Mouse (Mus musculus): Measurements from ENCODE around the gene Trp53rka.
"Not testable (repeated sequence)": the region's sequence is repeated elsewhere in the genome, so short reads cannot be mapped to it uniquely, and the experiment has no call there.

The Trp53rka gene

DNA sequence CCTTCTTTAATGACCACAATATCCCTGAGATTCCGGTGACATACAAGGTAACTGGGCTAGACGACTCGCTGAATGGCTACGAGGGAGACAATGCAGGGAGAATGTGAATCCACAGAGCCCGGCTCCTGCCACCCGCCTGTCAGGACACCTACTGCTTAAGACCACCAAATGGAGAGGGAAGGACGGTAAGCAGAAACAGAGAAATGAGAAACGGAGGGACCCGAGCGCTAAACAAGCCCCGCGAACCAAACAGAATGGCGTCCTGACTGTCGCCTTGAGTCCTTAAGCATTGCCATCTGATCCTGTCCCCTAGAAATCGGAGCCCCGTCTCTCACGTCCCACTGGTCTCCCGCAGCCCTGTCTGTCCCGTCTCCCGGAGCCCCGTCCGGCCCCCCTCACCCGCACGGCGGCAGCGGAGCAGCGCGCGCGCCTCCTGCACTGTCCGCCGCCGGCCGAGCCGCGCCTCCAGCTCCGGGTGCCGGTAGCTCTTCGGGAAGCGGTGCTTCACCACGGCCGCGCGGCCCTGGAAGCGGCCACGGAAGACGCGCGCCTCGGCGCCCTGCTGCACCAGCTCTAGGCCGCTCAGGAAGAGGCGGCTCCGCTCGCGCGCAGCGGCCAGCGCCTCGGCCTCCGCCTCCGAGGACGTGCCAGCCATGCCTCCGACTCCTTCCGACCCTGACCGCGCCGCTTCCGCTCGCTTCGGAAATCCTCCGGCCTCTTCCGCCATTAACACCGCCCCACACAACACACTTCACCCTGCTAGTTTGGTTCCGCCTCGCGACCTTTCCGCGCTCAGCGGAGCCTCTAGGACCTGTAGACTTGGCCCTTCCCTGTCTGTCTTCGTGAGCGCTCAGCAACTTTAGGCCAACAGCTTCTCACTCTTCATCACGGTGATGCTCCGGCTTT, at the start of gene Trp53rka:
TSS of gene Trp53rka (minus strand) at position 677 of the 906 bp plus-strand sequence.
- DNase-seq (ENCODE audit: low spot score in 2 of 2): peak; percentile 68 to 72

- DNase-seq (ENCODE audit: low spot score in 2 of 2): no peak
Observed at GRCm38 (mm10) chr2:165540975-165541374, 47.9 kb upstream of the Trp53rka start.

- no peak for DNase-seq (ENCODE audit: low spot score in 2 of 2)
Observed at GRCm38 (mm10) chr2:165533789-165534188, 40.7 kb upstream of the Trp53rka start.

- peak in 1 of 2 experiments; percentile 62 for DNase-seq (ENCODE audit: low spot score in 2 of 2)
Observed at GRCm38 (mm10) chr2:165529106-165529505, 36.0 kb upstream of the Trp53rka start.

DNA sequence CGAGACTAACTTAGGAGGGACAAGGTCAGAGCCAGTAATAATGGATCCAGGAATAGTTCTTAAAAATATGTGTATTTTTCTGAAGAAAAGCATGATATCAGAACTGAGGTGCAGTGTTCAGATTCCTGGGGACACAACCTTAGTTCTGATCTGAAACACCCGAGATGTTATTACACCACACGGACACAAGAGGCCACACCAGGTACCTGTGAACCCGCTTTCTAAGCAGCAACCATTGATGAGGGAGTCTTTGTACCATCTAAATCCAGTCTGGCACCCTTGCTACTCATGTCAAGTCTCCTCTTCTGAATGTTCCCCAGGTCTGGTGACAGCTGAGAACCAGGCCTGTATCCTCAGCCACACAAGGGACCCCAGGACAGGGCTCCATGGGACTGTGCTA, 32.5 kb upstream of the Trp53rka start:
- no peak for DNase-seq (ENCODE audit: low spot score in 2 of 2)

DNA sequence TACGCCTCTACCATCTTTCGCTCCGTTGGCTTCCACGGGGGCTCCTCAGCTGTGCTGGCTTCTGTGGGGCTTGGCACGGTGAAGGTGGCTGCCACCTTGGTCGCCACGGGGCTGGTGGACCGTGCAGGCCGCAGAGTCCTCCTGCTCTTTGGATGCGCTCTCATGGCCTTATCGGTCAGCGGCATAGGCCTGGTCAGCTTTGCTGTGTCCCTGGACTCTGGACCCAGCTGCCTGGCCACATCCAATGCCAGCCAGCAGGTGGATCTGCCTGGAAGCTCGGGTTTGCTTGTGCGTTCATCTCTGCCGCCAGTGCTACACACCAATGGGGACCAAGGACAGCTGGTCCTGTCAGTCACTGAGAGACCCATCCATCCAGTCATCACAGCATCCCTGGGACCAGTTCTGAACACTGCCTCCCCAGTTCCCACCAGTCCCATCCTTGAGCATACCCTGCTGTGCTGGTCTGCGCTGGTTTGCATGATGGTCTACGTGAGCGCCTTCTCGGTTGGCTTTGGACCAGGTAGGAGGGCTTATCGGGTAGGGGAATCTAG, 22.1 kb upstream of the Trp53rka start:
- no peak for DNase-seq (ENCODE audit: low spot score in 2 of 2)

DNA sequence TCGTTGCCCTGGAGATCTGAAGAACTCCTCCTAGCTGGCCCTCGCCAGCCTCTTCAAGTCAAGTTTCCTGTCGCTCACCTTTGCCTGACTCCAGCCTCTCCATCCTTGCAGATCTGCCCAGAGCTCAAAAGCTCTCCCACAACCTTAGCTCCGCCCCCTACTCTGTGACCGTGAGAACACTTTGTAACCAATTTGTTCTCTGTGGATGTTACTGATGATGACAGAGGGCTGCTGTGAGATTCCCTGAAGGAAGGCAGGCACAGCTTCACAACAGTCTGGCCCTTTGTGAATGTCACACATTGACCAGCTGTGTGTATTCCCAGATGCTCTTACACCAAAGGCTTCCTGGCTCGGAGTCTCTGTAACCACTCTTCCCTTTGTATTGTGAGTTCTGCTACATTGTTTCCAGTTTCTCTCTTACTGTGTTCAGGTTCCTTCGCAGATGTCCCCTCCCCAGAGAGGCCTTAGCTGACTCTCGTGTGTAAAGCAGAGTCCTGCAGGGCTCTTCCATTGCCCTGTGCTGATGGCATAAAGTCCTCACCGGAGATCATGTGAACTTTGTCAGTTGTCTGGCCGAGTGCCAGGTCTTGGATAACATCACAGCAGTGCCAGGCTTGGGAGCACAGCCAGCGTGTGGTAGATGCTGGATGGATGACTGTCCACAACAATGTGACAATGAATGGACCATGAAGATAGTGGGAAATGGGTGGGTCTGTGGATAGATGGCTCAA, 19.9 kb upstream of the Trp53rka start:
- DNase-seq (ENCODE audit: low spot score in 2 of 2): no peak

GRCm38 (mm10) chr2:165512426-165512825, 19.3 kb upstream of the Trp53rka start:
- DNase-seq (ENCODE audit: low spot score in 2 of 2): no peak

GRCm38 (mm10) chr2:165511530-165511929, 18.4 kb upstream of the Trp53rka start:
- not testable (repeated sequence) for DNase-seq (ENCODE audit: low spot score in 2 of 2)

DNA sequence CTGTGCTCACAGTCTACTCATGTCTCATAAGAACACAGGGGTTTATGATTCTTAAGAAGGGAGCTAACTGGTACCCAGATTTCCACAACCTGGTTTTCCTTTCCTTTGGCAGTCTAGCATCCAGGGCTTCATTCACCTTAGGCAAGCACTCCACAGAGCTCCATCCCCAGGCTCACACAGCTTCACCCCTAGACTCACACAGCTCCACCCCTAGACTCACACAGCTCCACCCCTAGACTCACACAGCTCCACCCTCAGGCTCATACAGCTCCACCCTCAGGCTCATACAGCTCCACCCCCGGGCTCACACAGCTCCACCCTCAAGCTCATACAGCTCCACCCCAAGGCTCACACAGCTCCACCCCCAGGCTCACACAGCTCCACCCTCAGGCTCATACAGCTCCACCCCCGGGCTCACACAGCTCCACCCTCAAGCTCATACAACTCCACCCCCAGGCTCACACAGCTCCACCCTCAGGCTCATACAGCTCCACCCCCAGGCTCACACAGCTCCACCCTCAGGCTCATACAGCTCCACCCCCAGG, 17.9 kb upstream of the Trp53rka start:
- DNase-seq (ENCODE audit: low spot score in 2 of 2): not testable (repeated sequence)

GRCm38 (mm10) chr2:165510466-165510865, 17.3 kb upstream of the Trp53rka start:
- DNase-seq (ENCODE audit: low spot score in 2 of 2): no peak

DNA sequence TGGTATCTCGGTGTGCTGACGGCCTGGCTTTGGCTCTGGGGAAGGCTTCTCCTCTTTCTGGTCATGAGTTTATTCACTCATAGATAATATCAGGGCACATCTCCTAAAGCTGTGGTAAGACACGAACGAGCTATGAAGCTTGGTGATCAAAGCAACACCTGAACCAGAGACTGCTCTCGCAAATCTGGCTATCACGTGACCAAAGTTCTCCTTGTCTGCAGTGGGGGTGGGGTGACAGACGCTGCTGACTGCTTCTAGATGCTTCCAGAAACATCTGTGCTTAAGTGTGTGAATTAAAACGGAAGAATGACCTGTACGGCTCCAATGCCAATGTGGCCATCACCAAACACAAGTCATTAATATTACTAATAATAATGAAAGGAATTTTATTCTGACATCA, 16.6 kb upstream of the Trp53rka start:
- DNase-seq (ENCODE audit: low spot score in 2 of 2): no peak

DNA sequence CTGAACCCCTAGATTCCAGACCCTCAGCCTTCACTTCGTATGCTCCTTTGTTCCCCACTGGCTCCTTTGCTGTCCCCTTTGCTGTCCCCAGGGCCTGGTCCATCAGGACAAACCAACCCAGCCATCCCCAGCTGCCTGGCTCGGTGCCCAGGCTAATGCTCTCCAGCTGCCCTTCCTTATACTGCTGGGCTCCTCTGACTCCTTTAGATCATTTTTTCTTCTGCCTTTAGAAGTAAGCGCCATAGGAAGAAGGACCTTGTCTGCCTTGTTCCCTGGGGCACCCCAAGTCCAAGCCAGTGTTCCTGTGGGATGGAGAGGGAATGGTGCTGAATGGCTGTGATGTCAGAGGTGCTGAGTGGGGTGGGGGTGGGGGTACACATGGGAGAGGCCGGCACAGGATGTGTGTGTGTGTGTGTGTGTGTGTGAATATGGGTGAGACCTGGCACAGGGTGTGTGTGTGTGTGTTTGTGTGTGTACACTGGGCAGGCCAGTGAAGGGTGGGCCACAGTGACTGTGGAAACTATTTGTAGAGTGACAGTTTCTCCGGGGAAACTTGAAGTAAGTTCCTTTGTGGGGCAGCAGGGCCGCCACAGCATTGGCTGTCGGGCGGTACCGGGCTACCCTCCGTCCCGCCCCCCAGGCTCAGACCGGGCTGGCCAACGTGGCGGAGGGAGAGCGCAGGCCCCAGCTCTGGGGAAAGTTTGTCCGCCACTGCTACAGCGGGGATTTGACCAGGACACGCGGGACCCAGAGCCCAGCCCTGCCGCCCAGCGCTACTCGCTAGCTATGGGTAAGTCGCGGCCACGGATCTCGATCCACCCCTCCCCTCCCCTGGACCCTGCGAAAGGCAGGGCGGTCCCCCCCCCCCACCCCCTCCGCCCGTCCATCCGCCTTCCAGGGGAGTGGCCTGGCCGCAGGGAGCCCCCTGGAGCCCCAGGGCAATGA, 10.4 kb upstream of the Trp53rka start, which contains the start of gene Slc2a10:
TSS of gene Slc2a10 (plus strand) at position 529 of the 945 bp plus-strand sequence.
- no peak for DNase-seq (ENCODE audit: low spot score in 2 of 2)

GRCm38 (mm10) chr2:165498816-165499215, 5.7 kb upstream of the Trp53rka start:
- no peak for DNase-seq (ENCODE audit: low spot score in 2 of 2)

- no peak for DNase-seq (ENCODE audit: low spot score in 2 of 2)
Observed at GRCm38 (mm10) chr2:165497706-165498275, 4.7 kb upstream of the Trp53rka start.

DNA sequence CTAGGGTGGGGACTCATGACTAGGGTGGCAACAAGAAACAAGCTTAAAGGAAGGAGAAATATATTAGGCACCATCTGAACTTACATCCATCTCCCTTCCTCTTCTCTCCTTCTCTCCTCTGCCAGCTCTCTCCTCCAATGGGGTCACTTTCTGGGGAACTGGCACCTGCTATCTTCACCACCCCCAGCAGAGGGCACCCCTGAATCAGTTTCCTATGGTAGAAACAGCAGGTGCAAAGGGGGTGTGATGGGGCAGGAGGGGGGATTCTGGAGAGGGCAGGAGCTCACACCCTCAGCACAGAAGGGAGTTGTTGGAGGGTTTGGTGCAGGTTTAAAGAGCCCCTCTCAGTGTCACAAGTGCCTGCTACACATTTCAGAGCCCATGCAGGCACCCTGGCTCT, 3.1 kb upstream of the Trp53rka start:
- peak; percentile 51 to 65 for DNase-seq (ENCODE audit: low spot score in 2 of 2)

DNA sequence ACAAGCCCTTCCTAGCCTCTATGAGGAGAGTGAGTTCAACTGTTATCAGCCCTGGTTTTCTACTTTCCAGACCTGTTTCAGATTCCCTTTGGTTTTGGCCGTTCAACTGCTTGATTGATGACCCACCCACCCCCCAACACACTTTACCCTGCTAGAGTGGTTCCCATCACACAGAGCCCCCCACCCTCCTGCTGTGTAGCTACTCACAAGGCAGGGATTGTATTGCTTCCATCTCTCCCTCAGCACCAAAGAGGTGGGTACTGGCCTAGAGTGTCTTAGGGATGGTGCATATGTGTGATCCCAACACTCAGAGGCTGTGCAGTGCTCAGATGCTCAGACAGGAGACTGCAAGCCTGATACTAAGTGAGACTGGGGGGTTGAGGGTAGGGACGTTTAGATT, 1.4 kb upstream of the Trp53rka start:
- no peak for DNase-seq (ENCODE audit: low spot score in 2 of 2)

GRCm38 (mm10) chr2:165493587-165494210, 575 bp upstream of the Trp53rka start:
- DNase-seq (ENCODE audit: low spot score in 2 of 2): peak in 1 of 2 experiments; percentile 27

- peak in 1 of 2 experiments; percentile 56 for DNase-seq (ENCODE audit: low spot score in 2 of 2)
Observed at GRCm38 (mm10) chr2:165486881-165487535, 6.1 kb downstream of the Trp53rka start.

DNA sequence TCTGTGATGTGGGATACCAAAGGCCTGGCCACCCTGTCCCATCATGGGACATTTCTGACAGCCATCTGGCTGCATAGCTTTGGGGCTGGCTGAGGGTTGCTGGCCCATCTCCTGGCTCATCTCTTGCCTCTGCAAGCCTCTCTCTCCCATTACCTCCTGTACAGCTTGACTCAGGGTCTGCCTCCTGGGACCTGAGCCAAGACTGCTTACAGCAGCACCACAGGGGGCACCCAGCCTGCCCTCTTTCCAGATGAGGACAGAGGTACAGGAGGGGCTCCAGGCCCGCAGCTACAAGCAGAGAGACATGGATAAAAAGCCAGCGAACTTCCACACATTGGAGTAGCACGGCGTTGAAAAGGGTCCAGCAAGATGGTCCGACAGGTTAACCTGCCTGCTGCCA, 6.7 kb downstream of the Trp53rka start:
- DNase-seq (ENCODE audit: low spot score in 2 of 2): no peak

Data from frontal cortex, postnatal 25 days (tissue).